Mouse (Mus musculus) monocyte, adult 2 months (primary cell): ENCODE measurements around the gene Stard7.

Source experiments
- DNase-seq, 2 experiments: peaks; one replicate each; pipeline ENCODE4 v3.0.0; 2022; ENCODE audit warnings: low spot score in 2 of 2, low read depth in 1 of 2

The Stard7 gene

DNA sequence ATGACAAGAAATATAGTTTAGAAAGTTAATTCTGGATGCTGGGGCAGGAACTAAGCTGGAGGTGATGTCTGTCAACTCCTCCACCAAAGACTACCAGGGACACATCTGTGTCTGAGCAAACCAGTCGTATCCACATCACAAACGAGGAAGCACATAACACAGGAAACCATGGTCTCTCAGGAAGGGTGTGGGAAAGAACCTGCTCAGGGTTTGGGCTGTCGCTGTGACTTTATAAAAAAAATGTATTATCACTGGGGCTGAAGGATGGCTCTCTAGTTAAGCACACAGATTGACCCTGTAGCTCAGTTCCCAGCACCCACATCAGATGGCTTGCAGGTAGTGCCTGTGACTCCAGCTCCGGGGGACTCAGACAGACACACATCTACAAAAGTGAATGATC lies 49.1 kb downstream of the Stard7 start:
- DNase-seq: no peak

- DNase-seq: peak in 1 of 2 experiments; percentile 47
Measured at GRCm38 (mm10) chr2:127322671-127323285, 52.8 kb downstream of the Stard7 start.

DNA sequence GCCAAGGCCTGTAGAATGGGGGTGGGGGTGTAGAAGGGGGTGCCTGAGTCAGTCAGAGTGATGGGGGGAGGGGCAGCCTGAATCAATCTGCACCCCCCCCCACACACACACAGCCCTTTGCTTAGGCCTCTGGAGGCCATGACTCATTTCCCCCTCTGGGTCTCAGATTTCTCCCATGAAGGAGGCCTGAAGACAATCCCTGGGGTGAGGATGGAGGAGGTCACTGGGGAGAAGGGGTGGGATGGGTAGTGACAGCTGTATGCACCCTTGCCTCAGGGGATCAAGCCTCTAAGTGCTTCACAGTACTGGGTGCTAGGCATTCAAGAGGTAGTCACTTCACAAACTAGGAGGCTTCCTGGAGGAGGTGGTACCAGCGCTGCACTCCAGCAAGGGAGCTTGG lies 53.6 kb downstream of the Stard7 start:
- DNase-seq: no peak

- DNase-seq: no peak
Measured at GRCm38 (mm10) chr2:127324456-127324855, 54.4 kb downstream of the Stard7 start.

GRCm38 (mm10) chr2:127328090-127328851 lies 58.3 kb downstream of the Stard7 start:
- DNase-seq: no peak

DNA sequence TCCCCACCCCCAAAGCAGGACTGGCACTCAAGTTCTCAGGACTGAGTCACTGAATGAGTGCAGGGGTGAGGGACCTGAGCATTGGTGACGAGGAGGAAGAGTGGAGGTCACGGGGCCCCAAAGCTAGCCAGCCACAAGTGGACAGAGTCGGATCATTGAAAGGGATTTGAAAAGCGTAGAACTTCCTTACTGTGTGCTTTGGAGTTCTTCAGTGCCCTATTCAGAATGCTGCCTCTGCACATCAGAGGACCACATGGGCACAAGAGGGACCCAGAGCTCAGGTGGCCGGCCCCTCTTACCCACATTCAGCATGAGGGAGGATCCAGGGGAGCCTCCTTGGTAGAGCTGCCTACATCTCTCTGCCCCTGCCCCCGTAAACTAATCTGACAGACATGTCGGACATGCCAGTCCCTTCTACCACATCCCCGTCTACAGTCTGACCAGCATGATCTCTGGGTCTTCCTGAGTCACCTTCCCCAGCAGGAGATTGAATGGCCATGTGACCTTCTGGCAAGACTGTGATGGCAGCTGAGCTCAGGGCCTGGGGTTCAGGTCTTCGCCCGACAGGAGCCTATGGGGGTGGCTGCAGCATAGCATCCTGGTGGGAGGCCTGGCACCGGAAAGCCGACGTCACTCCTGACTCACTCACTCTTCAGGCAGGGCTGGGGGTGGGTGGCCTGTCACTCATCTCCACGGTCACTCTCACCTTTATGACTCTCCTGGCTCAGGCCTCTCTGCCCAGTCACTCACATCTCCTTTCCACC lies 63.0 kb downstream of the Stard7 start:
- DNase-seq: no peak

DNA sequence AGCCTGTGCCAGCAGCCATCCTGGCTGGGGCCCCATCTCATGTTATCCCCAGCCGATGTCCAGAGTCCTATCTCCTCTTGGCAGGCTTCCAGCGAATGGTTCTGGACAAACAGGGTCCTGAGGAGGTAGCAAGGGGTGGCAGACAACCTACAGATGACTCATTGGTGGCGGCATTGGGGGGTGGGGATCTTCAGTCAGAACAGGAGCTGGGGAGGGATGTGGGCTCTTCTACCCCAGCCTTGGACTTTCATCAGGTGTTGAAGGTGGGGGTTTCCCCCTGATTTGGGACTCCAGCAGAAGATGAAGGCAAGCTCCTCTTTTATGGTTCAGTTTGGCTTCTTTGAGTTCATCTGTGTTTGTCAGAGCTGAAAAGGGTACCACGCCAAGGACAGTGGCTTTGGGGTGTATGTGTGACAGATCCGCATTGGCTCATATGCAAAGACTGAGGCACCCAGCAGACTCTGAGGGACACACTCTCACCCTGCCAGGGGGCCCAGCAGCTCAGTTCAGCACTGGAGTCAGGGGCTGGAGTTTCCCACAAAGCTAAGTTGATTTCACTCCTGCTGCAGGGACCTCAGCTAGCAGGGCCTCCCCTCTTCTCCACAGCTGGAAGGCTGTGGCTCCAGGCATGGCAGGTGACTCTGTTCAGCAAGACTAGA lies 64.1 kb downstream of the Stard7 start:
- no peak for DNase-seq

DNA sequence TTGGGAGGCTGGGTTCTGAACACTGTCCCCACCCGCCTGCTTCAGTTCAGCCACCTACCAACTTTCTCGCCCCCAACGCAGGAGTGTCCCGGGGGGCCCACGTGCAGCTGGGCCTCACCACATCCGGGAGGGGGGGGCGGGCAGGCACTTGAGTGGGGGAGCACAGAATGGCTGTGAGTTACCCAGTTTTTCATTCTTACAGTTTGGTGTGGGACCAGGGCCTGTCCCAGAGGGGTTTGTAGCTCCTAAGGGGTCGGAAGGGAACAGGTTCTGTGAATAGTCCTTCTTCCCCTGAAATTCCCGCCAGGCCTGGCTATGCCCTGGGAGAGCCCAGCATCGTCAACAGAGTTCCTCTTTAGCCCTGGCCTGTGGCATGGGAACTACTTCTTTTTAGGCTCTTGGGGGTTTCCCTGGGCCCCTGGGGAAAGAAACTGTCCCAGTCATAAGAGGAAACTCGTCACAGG lies 65.1 kb downstream of the Stard7 start:
- peak in 1 of 2 experiments; percentile 78 for DNase-seq

DNA sequence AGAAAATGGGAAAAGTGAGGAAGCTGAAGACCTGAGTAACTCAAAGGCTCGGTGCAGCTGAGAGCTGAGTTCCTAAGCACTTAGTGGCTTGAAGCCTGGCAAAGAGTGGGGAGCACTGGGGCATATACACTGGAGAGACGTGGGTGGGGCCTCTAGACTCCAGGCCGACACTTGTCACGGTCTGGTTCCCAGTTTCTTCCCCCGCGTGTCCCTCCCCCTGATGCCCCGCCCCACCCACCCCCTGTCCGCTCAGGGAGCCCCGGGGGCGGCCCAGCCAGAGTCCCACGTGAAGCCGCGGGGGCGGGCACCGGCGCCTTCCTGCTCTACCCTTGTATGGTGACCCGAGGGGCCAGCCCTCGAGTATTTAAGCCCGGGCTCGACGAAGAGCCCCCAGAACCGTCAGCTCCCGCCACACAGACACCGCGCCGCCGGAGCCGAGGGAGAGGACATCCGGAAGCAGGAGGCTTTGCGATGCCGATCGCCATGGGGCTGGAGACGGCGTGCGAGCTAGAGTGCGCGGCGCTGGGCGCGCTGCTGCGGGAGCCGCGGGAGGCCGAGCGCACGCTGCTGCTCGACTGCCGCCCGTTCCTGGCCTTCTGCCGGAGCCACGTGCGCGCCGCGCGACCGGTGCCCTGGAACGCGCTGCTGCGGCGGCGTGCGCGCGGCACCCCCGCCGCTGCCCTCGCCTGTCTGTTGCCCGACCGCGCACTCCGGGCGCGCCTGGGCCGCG lies 65.9 kb downstream of the Stard7 start, which contains the start of gene Dusp2:
Gene Dusp2, plus strand, starts transcription at position 393 of the 730 bp plus-strand sequence.
- DNase-seq: peak; percentile 72 to 96

GRCm38 (mm10) chr2:127336497-127336832 lies 66.4 kb downstream of the Stard7 start:
- DNase-seq: no peak

DNA sequence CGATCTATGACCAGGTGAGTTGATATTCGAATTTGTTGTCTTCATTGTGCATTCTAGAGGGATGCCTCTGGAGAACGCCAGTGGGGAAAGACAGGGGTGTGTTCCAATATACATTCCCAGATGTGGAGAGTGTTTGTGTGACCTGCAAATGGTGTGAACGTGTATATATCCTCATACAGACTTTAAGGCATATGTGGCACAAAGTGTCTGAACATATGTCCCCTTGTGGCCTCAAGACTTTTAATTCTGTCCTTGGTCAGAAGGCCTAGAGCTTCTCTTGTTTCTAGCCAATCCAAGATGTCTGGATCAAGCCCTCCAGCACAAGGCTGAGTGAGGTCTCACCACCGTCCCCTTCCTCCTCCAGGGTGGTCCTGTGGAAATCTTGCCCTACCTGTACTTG lies 66.9 kb downstream of the Stard7 start:
- DNase-seq: no peak

DNA sequence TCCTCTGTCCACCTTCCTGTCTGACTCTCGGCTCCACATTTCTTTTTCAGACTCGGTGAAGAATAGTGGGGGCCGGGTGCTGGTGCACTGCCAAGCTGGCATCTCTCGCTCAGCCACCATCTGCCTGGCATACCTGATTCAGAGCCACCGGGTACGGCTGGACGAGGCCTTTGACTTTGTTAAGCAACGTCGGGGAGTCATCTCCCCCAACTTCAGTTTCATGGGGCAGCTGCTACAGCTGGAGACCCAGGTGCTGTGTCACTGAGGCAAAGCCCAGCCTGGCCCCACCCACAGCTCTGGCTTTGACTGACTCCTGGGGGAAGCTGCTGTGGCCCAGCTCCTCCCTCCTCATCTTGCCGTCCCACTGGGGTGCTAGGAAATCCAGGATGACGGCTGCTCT lies 67.5 kb downstream of the Stard7 start:
- peak in 1 of 2 experiments; percentile 38 for DNase-seq

DNA sequence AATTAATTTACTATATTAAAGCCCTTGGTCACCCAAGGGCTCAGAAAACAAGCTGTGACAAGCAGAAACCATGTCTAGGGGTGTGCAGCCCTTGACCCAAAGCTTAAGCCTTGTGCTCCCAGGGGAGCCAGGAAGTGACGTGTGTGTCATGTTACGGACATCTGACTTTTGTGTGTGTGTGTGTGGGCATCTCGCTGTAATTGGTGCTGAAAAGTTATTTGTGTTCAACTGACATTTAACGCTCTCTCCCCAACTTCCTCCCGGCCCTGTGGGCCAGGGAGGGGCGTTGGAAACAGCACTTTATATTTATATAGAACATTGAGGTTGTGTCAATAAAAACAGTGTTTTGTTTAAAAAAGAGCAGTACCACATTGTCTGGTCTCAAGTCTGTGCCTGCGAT lies 68.0 kb downstream of the Stard7 start:
- peak in 1 of 2 experiments; percentile 56 for DNase-seq

- DNase-seq: no peak
Measured at GRCm38 (mm10) chr2:127338416-127338815, 68.4 kb downstream of the Stard7 start, which contains the start of gene Astl. Astl (plus strand) TSS chr2:127338639.

DNA sequence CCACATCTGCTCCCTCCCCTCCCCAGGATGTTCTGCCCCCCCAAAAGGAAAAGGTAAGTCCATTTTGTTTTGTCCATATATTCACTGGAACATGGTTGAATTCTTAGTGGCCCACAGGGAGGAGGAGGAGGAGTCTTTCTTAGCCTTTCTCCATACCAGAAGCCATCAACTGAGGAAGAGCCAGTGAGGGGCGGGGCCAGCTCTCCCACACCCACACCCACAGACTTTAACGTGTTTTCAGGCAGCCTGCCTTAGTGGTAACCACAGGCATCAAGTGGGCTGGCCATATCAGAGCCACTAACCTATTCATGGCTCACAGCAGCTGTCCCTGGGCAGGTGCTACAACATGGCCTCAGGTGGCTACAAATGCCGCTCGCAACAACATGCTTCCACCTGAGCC lies 68.8 kb downstream of the Stard7 start:
- DNase-seq: peak in 1 of 2 experiments; percentile 36

GRCm38 (mm10) chr2:127339262-127339661 lies 69.2 kb downstream of the Stard7 start:
- no peak for DNase-seq

DNA sequence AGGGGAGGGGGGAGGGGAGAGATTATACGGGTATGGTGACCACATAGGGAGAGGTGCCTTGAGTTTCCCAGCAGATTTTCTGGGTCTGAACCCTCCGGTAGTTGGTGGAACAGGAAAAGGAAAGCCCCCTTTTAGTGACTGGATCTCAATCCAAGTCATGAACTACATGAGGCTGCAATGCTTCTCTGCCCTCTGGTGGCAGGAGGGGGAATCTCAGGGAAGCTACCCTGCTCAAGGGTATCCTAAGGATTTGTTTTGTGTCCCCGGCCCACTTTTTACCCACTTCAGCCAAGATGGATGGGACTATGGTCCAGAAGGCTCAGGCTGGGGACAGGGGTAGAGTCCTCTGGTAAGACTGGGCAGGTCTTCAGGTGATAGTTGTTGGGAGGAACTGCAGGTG lies 71.1 kb downstream of the Stard7 start:
- peak in 1 of 2 experiments; percentile 47 for DNase-seq

DNA sequence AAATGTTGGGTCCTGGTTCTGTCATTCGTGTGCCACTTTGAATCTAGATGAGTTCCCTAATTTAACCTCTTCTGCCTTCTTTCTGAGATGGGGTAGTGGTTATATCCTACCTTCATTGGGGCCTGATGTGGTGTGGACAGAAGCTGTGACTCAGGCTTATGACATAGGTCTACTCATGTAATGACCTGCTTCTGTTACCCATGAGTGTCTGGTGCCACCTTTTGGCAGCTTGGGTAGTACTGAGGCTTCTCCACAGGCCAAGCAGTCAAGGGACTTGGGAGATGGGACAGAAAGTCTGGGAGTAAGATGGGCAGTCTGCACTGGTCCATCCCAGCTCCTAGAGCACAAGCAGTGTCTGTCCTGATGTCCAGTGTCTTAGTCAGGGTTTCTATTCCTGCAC lies 76.3 kb downstream of the Stard7 start:
- DNase-seq: no peak

- no peak for DNase-seq
Measured at GRCm38 (mm10) chr2:127347147-127347985, 77.3 kb downstream of the Stard7 start.
